Mouse (Mus musculus): ENCODE measurements around the gene Wnt3a.

- TF ChIP-seq CTCF (IDR thresholded peaks at IDR 0.05; ENCODE audit: extremely low read depth, insufficient read depth, low read length) (peak; percentile 36; the same call in 1 of the 2 replicates), POLR2A (IDR thresholded peaks at IDR 0.05; ENCODE audit: extremely low read depth, insufficient read depth, low read length) (no peak)
Observed at GRCm38 (mm10) chr11:59219064-59219463, 71.5 kb downstream of the Wnt3a start.
